Mouse (Mus musculus) forebrain, embryonic 10.5 days (tissue): Measurements from ENCODE around the gene Iqce. TPM values are rescaled to one million over a fixed set of nuclear protein-coding genes. Genes with fewer than 3 reads are reported as not detected.
A peak's percentile ranks its signal among the peaks of the same experiment; 100 is the strongest.

Experiments used
- DNase-seq: peaks from one replicate; pipeline ENCODE4 v3.0.0-alpha.2; 2017; ENCODE audit warnings: low spot score; ENCODE audit errors: extremely low spot score
- H3K27ac ChIP-seq: fragments of 300-500 bp; sonication (generic); 2 replicates; pipeline ENCODE4 v1.5.1; 2016; ENCODE audit warnings: mild to moderate bottlenecking
- H3K27me3 ChIP-seq: fragments of 300-500 bp; sonication (generic); 2 replicates; pipeline ENCODE4 v1.6.1; 2016; ENCODE audit warnings: mild to moderate bottlenecking; ENCODE audit not compliant: poor library complexity, severe bottlenecking
- H3K36me3 ChIP-seq: fragments of 300-500 bp; sonication (generic); replicated peaks from 2 replicates; pipeline ENCODE4 v1.6.1; 2016; ENCODE audit warnings: mild to moderate bottlenecking, moderate library complexity
- H3K4me1 ChIP-seq: fragments of 300-500 bp; sonication (generic); 2 replicates; pipeline ENCODE4 v1.6.1; 2016
- H3K4me3 ChIP-seq: fragments of 300-500 bp; sonication (generic); 2 replicates; pipeline ENCODE4 v1.5.1; 2016; ENCODE audit warnings: mild to moderate bottlenecking, moderate library complexity
- H3K9me3 ChIP-seq: fragments of 300-500 bp; sonication (generic); 2 replicates; pipeline ENCODE4 v1.6.1; 2016; ENCODE audit warnings: mild to moderate bottlenecking, moderate library complexity
- WGBS: fragments of 180-500 bp; shearing (Covaris S2); methylation state at CpG from one replicate; pipeline ENCODE4 v1.1.7; 2016; 5-methylcytosine and 5-hydroxymethylcytosine counted together
- polyA plus RNA-seq: library from polyadenylated mRNA; unstranded; fragments of >200 nt; fragmentation: Nextera tagmentation; extraction: Ambion mirVana; gene quantifications from 2 replicates; pipeline ENCODE4 v1.2.1, GENCODE M21; 2016

The Iqce gene
- polyA plus RNA-seq, 1 experiment from 2014 or later, result 24.0 TPM

DNA sequence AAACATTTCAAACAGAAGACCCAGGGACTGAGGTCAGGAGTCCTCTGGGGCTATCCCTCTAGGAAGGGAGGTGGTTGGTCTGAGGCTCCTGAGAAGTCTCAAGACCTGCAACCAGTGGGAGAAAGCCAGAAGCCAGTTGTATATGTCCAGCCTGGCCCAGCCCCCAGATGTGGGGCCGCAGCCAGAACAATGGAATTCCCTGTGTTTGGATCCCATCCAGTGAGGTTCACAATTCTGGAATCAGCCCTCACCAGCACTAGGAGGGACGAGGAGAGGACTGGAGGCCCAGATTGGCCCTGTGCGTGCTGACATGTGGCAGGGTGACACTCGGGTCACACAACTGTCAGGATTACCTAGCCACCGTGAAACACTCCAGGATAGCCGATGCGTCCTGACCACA is 49.6 kb downstream of the Iqce start:
- Histone ChIP-seq H3K9me3 (no peaks in the 10 kb centered on the region), H3K4me3 (no peak overlapping the region), H3K4me1 (peaks cover 30% of the 10 kb centered on the region), H3K36me3 (no peaks in the 10 kb centered on the region), H3K27me3 (peaks cover 4% of the 10 kb centered on the region; the same call in 1 of the 2 replicates), H3K27ac (peak overlapping the region; percentile 58; the same call in 1 of the 2 replicates)
- no peak for DNase-seq
- WGBS, result 85% methylated on average over 7 of the region's 7 CpGs

DNA sequence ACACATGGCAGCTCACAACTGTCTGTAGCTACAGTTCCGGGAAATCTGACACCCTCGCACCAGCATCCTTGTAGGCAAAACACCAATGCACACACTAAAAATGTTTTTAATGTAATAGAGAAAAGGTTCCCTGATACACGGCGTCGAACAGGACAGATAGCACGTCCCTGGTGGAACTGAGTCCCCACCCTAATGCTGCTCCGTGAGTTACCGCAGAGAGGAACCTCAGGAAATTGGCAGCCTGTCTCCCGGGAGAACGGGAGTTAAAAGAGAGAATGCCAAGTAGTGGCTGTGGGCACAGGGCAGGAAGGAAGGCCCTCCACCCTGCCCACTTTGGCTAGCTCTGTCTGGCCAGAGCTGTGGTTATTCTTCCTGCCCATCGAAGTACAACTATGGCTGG is 50.9 kb downstream of the Iqce start:
- WGBS, result 90% methylated on average over 11 of the region's 11 CpGs
- H3K4me3 ChIP-seq, result no peak overlapping the region

DNA sequence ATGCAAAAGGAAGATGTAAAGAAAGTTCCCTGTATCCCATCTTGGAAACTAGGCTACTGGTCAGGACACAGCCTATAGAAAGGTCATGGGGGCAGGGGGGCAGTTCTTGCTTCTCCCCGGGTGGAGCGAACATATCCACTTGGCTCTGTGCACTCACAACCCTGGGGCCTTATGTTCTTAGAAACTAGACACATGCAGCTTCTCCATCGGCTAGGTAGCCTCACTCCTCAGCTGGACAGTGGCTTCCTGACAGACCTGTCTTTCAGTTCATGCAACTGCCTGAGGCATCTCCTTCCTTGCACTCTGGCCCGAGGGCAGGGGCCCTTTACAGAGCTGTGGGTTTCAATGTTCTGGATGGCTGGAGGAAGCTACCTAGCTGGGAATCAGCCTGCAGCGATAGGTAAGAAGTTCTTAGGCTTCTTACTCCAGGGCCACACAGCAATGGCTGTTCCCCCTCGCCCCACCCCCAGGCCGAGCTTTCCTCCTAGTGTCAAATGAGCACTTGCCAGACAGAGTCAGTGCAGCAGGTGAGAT is 52.2 kb downstream of the Iqce start:
- WGBS, result 59% methylated on average over 7 of the region's 7 CpGs
- DNase-seq, result no peak
- Histone ChIP-seq H3K36me3 (peaks cover 22% of the 10 kb centered on the region), H3K27ac (peak overlapping the region; percentile 99), H3K9me3 (no peaks in the 10 kb centered on the region; the same call in 1 of the 2 replicates), H3K4me3 (peak overlapping the region; percentile 81), H3K4me1 (peaks cover 55% of the 10 kb centered on the region), H3K27me3 (peaks cover 4% of the 10 kb centered on the region; the same call in 1 of the 2 replicates)

More for the DNA sequence above, 50.9 kb downstream of the Iqce start:
- no peak for DNase-seq
- Histone ChIP-seq H3K27ac (no peak overlapping the region), H3K4me1 (peaks cover 42% of the 10 kb centered on the region), H3K36me3 (peaks cover 9% of the 10 kb centered on the region), H3K27me3 (peaks cover 4% of the 10 kb centered on the region; the same call in 1 of the 2 replicates), H3K9me3 (no peaks in the 10 kb centered on the region)

DNA sequence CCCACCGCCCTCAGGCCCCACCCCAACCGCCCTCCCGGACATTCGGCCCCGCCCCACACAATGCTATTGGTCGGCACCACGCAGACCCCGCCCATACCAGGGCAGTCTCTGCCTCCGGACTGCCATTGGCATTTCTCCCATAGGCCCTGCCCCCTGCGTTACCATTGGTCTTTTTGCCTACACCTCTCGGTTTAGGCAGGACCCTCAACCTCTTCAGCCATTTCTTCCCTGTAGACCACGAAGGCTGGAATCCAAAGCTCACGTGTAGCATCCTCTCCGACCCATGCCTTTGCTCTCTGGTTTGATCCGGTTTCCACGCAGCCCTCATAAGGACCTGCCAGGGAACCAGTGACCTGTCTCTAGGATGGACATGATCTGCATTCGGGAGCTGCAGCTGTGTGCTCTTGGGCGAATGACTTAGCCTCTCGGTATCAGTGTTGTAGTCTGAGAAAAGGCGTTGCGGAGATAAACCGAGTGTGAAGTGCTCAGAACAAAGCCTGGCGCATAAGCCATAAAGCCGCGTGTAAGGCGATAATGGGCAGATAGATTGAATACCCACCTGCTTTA is 53.0 kb downstream of the Iqce start:
- Histone ChIP-seq H3K4me3 (peak overlapping the region; percentile 81), H3K4me1 (peaks cover 59% of the 10 kb centered on the region), H3K27ac (peak overlapping the region; percentile 99), H3K27me3 (peaks cover 4% of the 10 kb centered on the region; the same call in 1 of the 2 replicates), H3K36me3 (peaks cover 30% of the 10 kb centered on the region), H3K9me3 (no peaks in the 10 kb centered on the region; the same call in none of the 2 replicates)
- 8% methylated on average over 26 of the region's 26 CpGs for WGBS
- peak; percentile 100 for DNase-seq

DNA sequence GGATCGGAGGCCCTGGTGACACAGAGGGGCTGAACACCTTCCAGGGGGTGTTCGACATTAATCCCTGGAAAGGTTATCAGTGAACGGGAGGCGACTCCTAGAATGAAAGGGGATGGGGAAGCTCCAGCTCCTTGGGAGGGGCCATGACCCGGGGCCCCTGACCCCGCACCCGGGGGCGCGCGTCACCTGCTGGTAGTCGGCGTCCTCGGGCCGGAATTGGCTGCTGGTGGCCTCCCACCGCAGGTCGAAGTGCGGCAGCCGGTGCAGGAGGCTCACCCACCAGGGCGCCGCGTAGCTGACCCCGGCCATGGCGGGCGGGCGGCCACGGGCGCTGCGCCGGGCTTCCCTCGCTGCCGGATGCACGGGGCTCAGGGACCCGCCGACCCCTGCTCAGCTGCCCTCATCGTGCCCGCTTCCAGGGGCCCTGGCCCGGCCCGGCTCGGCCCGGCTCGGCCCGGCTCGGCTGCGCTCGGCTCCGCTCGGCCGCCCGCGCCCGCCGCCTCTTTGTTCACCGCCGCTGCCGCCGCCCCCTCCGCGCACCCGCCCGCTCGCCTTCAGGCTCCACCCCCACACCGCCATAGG is 53.6 kb downstream of the Iqce start, which contains the start of gene Ttyh3:
Gene Ttyh3 (minus strand): TSS at position 513 of the 582 bp plus-strand sequence.
- H3K27me3 ChIP-seq, result peaks cover 4% of the 10 kb centered on the region; the same call in 1 of the 2 replicates
- no peak for DNase-seq
- peaks cover 62% of the 10 kb centered on the region for H3K4me1 ChIP-seq
- H3K4me3 ChIP-seq, result peak within 1 kb of the TSS; percentile 81
- under 1% methylated on average over 58 of the region's 62 CpGs for WGBS
- H3K27ac ChIP-seq, result peak within 1 kb of the TSS; percentile 99
- peaks cover 36% of the 10 kb centered on the region for H3K36me3 ChIP-seq
- no peaks in the 10 kb centered on the region; the same call in none of the 2 replicates for H3K9me3 ChIP-seq

DNA sequence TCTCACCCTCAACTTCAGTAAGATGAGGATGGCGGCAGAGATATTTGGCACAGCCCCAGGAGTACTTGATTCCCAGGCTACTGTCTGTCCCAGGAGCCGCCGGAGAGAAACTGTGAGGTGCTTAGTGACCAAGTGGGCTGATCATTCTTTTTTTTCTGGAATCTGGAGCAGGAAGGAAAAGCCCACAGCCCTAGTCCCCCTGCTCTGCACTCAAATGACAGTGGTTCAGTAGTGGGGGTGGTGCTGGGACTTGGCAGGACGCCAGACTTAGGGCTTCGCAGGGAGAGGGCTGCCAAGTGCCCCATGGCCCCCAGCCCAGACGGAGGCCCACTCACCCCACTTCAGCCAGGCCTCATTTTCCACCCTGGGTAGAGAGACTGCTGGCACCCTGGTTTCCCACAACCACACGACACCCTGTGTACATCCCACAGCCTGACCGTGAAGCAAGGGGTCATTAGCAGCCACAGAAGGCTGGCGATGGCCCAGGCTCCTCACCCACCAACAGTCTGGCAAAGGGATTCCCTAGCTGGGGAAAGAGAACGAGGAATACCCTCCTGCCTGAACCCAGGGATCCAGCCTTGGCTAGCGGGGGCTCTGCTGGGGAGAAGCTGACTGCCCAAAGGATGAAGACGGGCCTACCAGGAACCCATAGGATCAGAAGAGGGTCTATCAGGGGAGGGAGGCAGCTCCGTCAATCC is 54.2 kb downstream of the Iqce start:
- DNase-seq, result no peak
- Histone ChIP-seq H3K4me1 (peaks cover 68% of the 10 kb centered on the region), H3K36me3 (peaks cover 42% of the 10 kb centered on the region), H3K9me3 (no peaks in the 10 kb centered on the region; the same call in none of the 2 replicates), H3K27ac (peak overlapping the region; percentile 99), H3K27me3 (peaks cover 4% of the 10 kb centered on the region; the same call in 1 of the 2 replicates), H3K4me3 (peak overlapping the region; percentile 81)
- 11% methylated on average over 13 of the region's 13 CpGs for WGBS

DNA sequence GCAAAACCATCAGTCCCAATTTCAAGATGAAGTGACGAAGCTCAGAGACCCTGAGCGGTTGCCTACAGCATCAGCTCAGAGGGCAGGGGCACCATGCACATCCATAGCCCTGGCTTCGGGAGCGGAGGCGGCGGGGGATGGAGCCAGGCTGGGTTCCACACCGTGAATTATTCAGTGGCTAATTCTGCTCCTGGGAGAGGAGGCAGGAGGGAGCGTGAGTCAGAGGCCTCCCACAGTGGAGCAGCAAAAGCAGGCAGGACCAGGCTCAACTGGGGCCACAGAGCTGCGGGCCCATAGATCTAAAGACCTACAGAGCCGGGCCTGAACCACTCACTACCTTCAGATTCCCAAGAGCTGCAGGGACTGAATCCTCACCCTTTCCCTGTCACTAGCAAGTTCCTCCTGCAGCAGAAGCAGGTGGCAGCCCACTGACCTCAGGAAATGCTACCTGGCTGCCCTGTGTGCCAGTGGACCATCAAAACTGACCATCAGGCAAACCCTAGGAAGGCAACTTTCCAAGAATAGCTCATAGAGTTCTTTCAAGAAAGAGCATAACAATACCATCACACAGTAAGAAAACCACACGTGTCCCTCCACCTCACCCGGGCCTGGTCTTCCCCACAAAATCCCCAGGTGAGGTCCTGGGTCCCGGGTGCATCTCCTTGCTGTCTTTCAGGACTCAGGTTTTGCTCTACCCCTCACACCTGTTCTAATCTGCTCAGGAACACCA is 55.0 kb downstream of the Iqce start:
- no peak for DNase-seq
- Histone ChIP-seq H3K4me3 (peak overlapping the region; percentile 81), H3K36me3 (peaks cover 50% of the 10 kb centered on the region), H3K27ac (peak overlapping the region; percentile 99), H3K9me3 (no peaks in the 10 kb centered on the region; the same call in none of the 2 replicates), H3K4me1 (peaks cover 71% of the 10 kb centered on the region), H3K27me3 (peaks cover 4% of the 10 kb centered on the region; the same call in 1 of the 2 replicates)
- WGBS, result 63% methylated on average over 13 of the region's 13 CpGs

DNA sequence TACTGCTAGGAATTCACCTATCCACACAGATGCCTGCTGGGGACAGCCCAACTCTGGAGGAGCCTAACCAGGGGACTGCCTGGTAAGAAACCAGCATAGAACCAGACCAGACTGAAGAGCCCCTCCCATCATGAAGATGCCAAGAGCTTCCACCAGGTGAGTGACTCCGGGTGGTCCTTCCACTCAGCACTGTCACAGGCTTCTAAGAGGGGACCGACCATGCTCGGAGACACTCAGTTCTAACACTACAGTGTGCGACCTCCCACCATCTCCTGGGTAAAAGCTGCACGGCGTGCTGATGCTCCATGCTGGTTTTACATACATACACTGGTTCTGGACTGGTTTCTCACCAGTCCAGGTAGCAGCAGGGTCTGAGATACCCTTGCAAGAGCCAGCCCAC is 56.0 kb downstream of the Iqce start:
- Histone ChIP-seq H3K4me1 (peaks cover 82% of the 10 kb centered on the region), H3K36me3 (peaks cover 60% of the 10 kb centered on the region), H3K27ac (peak overlapping the region; percentile 99; the same call in 1 of the 2 replicates), H3K9me3 (no peaks in the 10 kb centered on the region; the same call in none of the 2 replicates), H3K4me3 (peak overlapping the region; percentile 81), H3K27me3 (peaks cover 4% of the 10 kb centered on the region; the same call in 1 of the 2 replicates)
- 93% methylated on average over 6 of the region's 6 CpGs for WGBS
- no peak for DNase-seq

DNA sequence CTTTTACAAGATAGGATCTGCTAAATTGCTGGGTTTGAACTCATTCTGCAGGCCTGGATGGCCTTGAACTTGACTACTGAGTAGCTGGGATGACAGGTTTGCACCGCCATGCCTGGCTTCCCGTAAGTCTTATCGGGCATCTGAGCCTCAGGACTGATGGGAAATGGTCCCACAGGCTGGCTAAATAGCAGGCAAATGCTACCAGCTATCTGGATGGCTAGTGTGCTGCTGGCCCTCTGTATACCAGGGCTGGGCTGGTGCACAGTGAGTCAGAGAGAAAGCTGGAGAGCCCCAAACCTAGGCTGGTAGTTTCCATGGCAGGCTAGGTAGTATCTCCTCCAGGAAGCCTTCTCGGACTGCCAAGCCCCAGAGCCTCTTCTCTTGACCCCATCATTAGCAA is 56.7 kb downstream of the Iqce start:
- H3K27ac ChIP-seq, result peak overlapping the region; percentile 2; the same call in 1 of the 2 replicates
- H3K36me3 ChIP-seq, result peaks cover 67% of the 10 kb centered on the region
- H3K4me1 ChIP-seq, result peaks cover 89% of the 10 kb centered on the region
- H3K9me3 ChIP-seq, result no peaks in the 10 kb centered on the region; the same call in none of the 2 replicates
- peak overlapping the region; percentile 26; the same call in 1 of the 2 replicates for H3K4me3 ChIP-seq
- DNase-seq, result no peak
- 95% methylated on average over 4 of the region's 4 CpGs for WGBS
- no peaks in the 10 kb centered on the region for H3K27me3 ChIP-seq

DNA sequence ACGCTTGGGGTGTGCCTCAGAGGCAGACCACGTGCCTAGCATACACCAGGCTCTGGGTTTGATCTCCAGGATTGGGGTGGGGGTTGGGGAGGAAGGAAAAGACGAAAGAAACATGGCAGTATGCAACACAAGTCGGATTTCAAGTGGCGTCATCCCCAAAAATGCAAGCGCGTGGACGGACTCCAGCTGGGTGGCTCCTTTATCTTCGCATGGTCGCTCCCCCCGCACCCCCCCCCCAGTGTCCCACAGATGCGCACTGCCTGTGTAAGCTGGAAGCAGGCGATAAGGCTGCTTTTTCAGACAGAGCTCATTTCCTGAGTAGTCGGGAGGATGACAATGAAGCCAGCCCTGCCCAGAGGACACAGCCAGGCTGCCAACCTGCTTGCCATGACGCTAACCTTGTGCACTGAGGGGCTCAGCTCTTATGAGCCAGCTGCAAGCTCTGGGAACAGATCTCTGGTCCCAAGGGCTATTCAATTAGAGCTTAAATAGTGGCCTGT is 57.4 kb downstream of the Iqce start:
- Histone ChIP-seq H3K36me3 (peaks cover 74% of the 10 kb centered on the region), H3K27me3 (no peaks in the 10 kb centered on the region), H3K27ac (peak overlapping the region; percentile 2; the same call in 1 of the 2 replicates), H3K9me3 (no peaks in the 10 kb centered on the region; the same call in none of the 2 replicates), H3K4me3 (peak overlapping the region; percentile 26; the same call in 1 of the 2 replicates), H3K4me1 (peaks cover 87% of the 10 kb centered on the region)
- WGBS, result 95% methylated on average over 15 of the region's 15 CpGs
- DNase-seq, result no peak

DNA sequence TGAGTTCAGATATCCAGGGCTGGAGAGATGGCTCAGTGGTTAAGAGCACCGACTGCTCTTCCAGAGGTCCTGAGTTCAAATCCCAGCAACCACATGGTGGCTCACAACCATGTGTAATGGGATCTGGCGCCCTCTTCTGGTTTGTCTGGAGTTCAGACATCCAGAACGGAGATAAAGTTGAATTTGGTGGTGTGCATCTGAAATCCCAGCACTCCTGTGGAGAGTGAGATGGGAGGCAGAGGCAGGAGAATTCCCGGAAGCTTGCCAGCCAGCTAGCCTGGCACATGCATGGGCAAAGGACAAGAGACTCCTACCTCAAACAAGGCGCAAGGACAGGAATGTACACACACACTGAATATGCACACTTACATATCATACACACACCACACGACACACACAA is 57.9 kb downstream of the Iqce start:
- H3K27ac ChIP-seq, result 0 out of 2 replicates have a peak overlapping the region, but pooled peaks have one; percentile 2
- no peaks in the 10 kb centered on the region for H3K27me3 ChIP-seq
- no peaks in the 10 kb centered on the region; the same call in none of the 2 replicates for H3K9me3 ChIP-seq
- H3K4me3 ChIP-seq, result no peak overlapping the region
- H3K4me1 ChIP-seq, result peaks cover 85% of the 10 kb centered on the region
- H3K36me3 ChIP-seq, result peaks cover 79% of the 10 kb centered on the region
- no peak for DNase-seq
- WGBS, result 91% methylated on average over 6 of the region's 6 CpGs
